Mouse (Mus musculus): ENCODE measurements around the gene Map2k4. TPM values are rescaled to one million over a fixed set of nuclear protein-coding genes. Genes with fewer than 3 reads are reported as not detected.

Gene Map2k4
- polyA plus RNA-seq, 1 experiment from 2014 or later = 117 TPM

- peak within 1 kb of the TSS; percentile 88 for H3K4me2 ChIP-seq (replicated peaks)
- peaks cover 19% of the 10 kb centered on the region; the same call in 1 of the 2 replicates for H3K4me1 ChIP-seq (replicated peaks; ENCODE audit: control insufficient read depth, insufficient read depth, low read length)
- no peaks in the 10 kb centered on the region for H3K27me3 ChIP-seq (ENCODE audit: control insufficient read depth, insufficient read depth, low read length)
- peak within 1 kb of the TSS; percentile 70 for H3K27ac ChIP-seq
- H3K36me3 ChIP-seq (replicated peaks; ENCODE audit: control insufficient read depth, insufficient read depth) = no peaks in the 10 kb centered on the region
- ATAC-seq (ENCODE audit: low FRiP score) (peak; percentile 96), DNase-seq (ENCODE audit: low spot score) (peak; percentile 85)
- peak within 1 kb of the TSS; percentile 80 for H3K9ac ChIP-seq
- WGBS = under 1% methylated on average over 55 of the region's 58 CpGs
- H3K9me3 ChIP-seq (ENCODE audit: control insufficient read depth, low read length) = no peaks in the 10 kb centered on the region
- peak within 1 kb of the TSS; percentile 68 for H3K4me3 ChIP-seq (replicated peaks; ENCODE audit: low read length)
These were observed 18.9 kb upstream of the Map2k4 start, which contains the start of gene Zkscan6 for GRCm38 (mm10) chr11:65806909-65807504. Gene Zkscan6, plus strand, starts transcription at chr11:65807175.

- H3K4me3 ChIP-seq (replicated peaks; ENCODE audit: low read length) = peak overlapping the region; percentile 68
- no peak for ATAC-seq (ENCODE audit: low FRiP score)
- H3K9ac ChIP-seq = peak overlapping the region; percentile 80
- DNase-seq (ENCODE audit: low spot score) = no peak
- H3K27ac ChIP-seq = no peak overlapping the region
- 2% methylated on average over 20 of the region's 20 CpGs for WGBS
- peaks cover 19% of the 10 kb centered on the region; the same call in 1 of the 2 replicates for H3K4me1 ChIP-seq (replicated peaks; ENCODE audit: control insufficient read depth, insufficient read depth, low read length)
- no peaks in the 10 kb centered on the region for H3K27me3 ChIP-seq (ENCODE audit: control insufficient read depth, insufficient read depth, low read length)
- no peaks in the 10 kb centered on the region for H3K36me3 ChIP-seq (replicated peaks; ENCODE audit: control insufficient read depth, insufficient read depth)
- H3K9me3 ChIP-seq (ENCODE audit: control insufficient read depth, low read length) = no peaks in the 10 kb centered on the region
- H3K4me2 ChIP-seq (replicated peaks) = peak overlapping the region; percentile 88
These were observed 18.3 kb upstream of the Map2k4 start for GRCm38 (mm10) chr11:65806321-65806904.

GRCm38 (mm10) chr11:65801899-65802298 is 13.8 kb upstream of the Map2k4 start:
- H3K4me2 ChIP-seq (replicated peaks) = no peak overlapping the region
- H3K9ac ChIP-seq = no peak overlapping the region
- H3K27ac ChIP-seq = no peak overlapping the region
- no peaks in the 10 kb centered on the region for H3K9me3 ChIP-seq (ENCODE audit: control insufficient read depth, low read length)
- H3K36me3 ChIP-seq (replicated peaks; ENCODE audit: control insufficient read depth, insufficient read depth) = no peaks in the 10 kb centered on the region
- DNase-seq (ENCODE audit: low spot score) = no peak
- no peak overlapping the region for H3K4me3 ChIP-seq (replicated peaks; ENCODE audit: low read length)
- ATAC-seq (ENCODE audit: low FRiP score) = no peak
- H3K4me1 ChIP-seq (replicated peaks; ENCODE audit: control insufficient read depth, insufficient read depth, low read length) = no peaks in the 10 kb centered on the region
- no peaks in the 10 kb centered on the region for H3K27me3 ChIP-seq (ENCODE audit: control insufficient read depth, insufficient read depth, low read length)
- 76% methylated on average over 3 of the region's 3 CpGs for WGBS

- Histone ChIP-seq H3K36me3 (replicated peaks; ENCODE audit: control insufficient read depth, insufficient read depth) (no peaks in the 10 kb centered on the region), H3K27ac (no peak overlapping the region), H3K4me2 (replicated peaks) (no peak overlapping the region), H3K4me3 (replicated peaks; ENCODE audit: low read length) (no peak overlapping the region), H3K4me1 (replicated peaks; ENCODE audit: control insufficient read depth, insufficient read depth, low read length) (no peaks in the 10 kb centered on the region), H3K9ac (no peak overlapping the region), H3K27me3 (ENCODE audit: control insufficient read depth, insufficient read depth, low read length) (no peaks in the 10 kb centered on the region), H3K9me3 (ENCODE audit: control insufficient read depth, low read length) (no peaks in the 10 kb centered on the region)
- no peak for DNase-seq (ENCODE audit: low spot score)
- WGBS = 85% methylated on average over 1 of the region's 1 CpGs
- ATAC-seq (ENCODE audit: low FRiP score) = no peak
These were observed 7.8 kb upstream of the Map2k4 start for GRCm38 (mm10) chr11:65795896-65796295.

- 82% methylated on average over 10 of the region's 10 CpGs for WGBS
- H3K36me3 ChIP-seq (replicated peaks; ENCODE audit: control insufficient read depth, insufficient read depth) = no peaks in the 10 kb centered on the region
- ATAC-seq (ENCODE audit: low FRiP score) (no peak), DNase-seq (ENCODE audit: low spot score) (no peak)
- no peak overlapping the region for H3K4me3 ChIP-seq (replicated peaks; ENCODE audit: low read length)
- H3K4me1 ChIP-seq (replicated peaks; ENCODE audit: control insufficient read depth, insufficient read depth, low read length) = no peaks in the 10 kb centered on the region
- no peak overlapping the region for H3K27ac ChIP-seq
- no peak overlapping the region for H3K4me2 ChIP-seq (replicated peaks)
- no peak overlapping the region for H3K9ac ChIP-seq
- H3K27me3 ChIP-seq (ENCODE audit: control insufficient read depth, insufficient read depth, low read length) = no peaks in the 10 kb centered on the region
- H3K9me3 ChIP-seq (ENCODE audit: control insufficient read depth, low read length) = no peaks in the 10 kb centered on the region
These were observed 6.5 kb upstream of the Map2k4 start for GRCm38 (mm10) chr11:65794428-65795219.

GRCm38 (mm10) chr11:65787421-65788151 is 511 bp downstream of the Map2k4 start:
- ATAC-seq (ENCODE audit: low FRiP score) = peak; percentile 88
- Histone ChIP-seq H3K36me3 (replicated peaks; ENCODE audit: control insufficient read depth, insufficient read depth) (no peaks in the 10 kb centered on the region), H3K4me1 (replicated peaks; ENCODE audit: control insufficient read depth, insufficient read depth, low read length) (peaks cover 17% of the 10 kb centered on the region), H3K27ac (peak overlapping the region; percentile 90), H3K4me3 (replicated peaks; ENCODE audit: low read length) (peak overlapping the region; percentile 89), H3K9me3 (ENCODE audit: control insufficient read depth, low read length) (no peaks in the 10 kb centered on the region), H3K9ac (peak overlapping the region; percentile 96), H3K4me2 (replicated peaks) (peak overlapping the region; percentile 75), H3K27me3 (ENCODE audit: control insufficient read depth, insufficient read depth, low read length) (no peaks in the 10 kb centered on the region)
- peak; percentile 27 for DNase-seq (ENCODE audit: low spot score)
- under 1% methylated on average over 69 of the region's 71 CpGs for WGBS

GRCm38 (mm10) chr11:65786160-65786559 is 1.9 kb downstream of the Map2k4 start:
- no peak for DNase-seq (ENCODE audit: low spot score)
- WGBS = 91% methylated on average over 2 of the region's 2 CpGs
- Histone ChIP-seq H3K36me3 (replicated peaks; ENCODE audit: control insufficient read depth, insufficient read depth) (no peaks in the 10 kb centered on the region), H3K4me1 (replicated peaks; ENCODE audit: control insufficient read depth, insufficient read depth, low read length) (peaks cover 17% of the 10 kb centered on the region), H3K9ac (no peak overlapping the region), H3K4me3 (replicated peaks; ENCODE audit: low read length) (no peak overlapping the region), H3K4me2 (replicated peaks) (peak overlapping the region; percentile 75), H3K27me3 (ENCODE audit: control insufficient read depth, insufficient read depth, low read length) (no peaks in the 10 kb centered on the region), H3K9me3 (ENCODE audit: control insufficient read depth, low read length) (no peaks in the 10 kb centered on the region), H3K27ac (no peak overlapping the region)
- no peak for ATAC-seq (ENCODE audit: low FRiP score)

- no peaks in the 10 kb centered on the region; the same call in none of the 2 replicates for H3K36me3 ChIP-seq (replicated peaks; ENCODE audit: control insufficient read depth, insufficient read depth)
- H3K27ac ChIP-seq = no peak overlapping the region
- DNase-seq (ENCODE audit: low spot score) = no peak
- no peak overlapping the region for H3K4me3 ChIP-seq (replicated peaks; ENCODE audit: low read length)
- H3K9me3 ChIP-seq (ENCODE audit: control insufficient read depth, low read length) = no peaks in the 10 kb centered on the region
- H3K4me1 ChIP-seq (replicated peaks; ENCODE audit: control insufficient read depth, insufficient read depth, low read length) = peaks cover 10% of the 10 kb centered on the region
- H3K4me2 ChIP-seq (replicated peaks) = no peak overlapping the region
- no peaks in the 10 kb centered on the region for H3K27me3 ChIP-seq (ENCODE audit: control insufficient read depth, insufficient read depth, low read length)
- 87% methylated on average over 3 of the region's 3 CpGs for WGBS
- no peak overlapping the region for H3K9ac ChIP-seq
- ATAC-seq (ENCODE audit: low FRiP score) = no peak
These were observed 6.5 kb downstream of the Map2k4 start for GRCm38 (mm10) chr11:65781596-65781995.

GRCm38 (mm10) chr11:65779578-65779977 is 8.5 kb downstream of the Map2k4 start:
- H3K27ac ChIP-seq = no peak overlapping the region
- H3K9me3 ChIP-seq (ENCODE audit: control insufficient read depth, low read length) = no peaks in the 10 kb centered on the region
- no peaks in the 10 kb centered on the region for H3K27me3 ChIP-seq (ENCODE audit: control insufficient read depth, insufficient read depth, low read length)
- no peaks in the 10 kb centered on the region; the same call in 1 of the 2 replicates for H3K4me1 ChIP-seq (replicated peaks; ENCODE audit: control insufficient read depth, insufficient read depth, low read length)
- H3K4me3 ChIP-seq (replicated peaks; ENCODE audit: low read length) = no peak overlapping the region
- no peak for DNase-seq (ENCODE audit: low spot score)
- 97% methylated on average over 1 of the region's 1 CpGs for WGBS
- no peak for ATAC-seq (ENCODE audit: low FRiP score)
- no peak overlapping the region for H3K4me2 ChIP-seq (replicated peaks)
- H3K9ac ChIP-seq = no peak overlapping the region
- H3K36me3 ChIP-seq (replicated peaks; ENCODE audit: control insufficient read depth, insufficient read depth) = no peaks in the 10 kb centered on the region; the same call in none of the 2 replicates

Measured in hindbrain, embryonic 14.5 days (tissue).